Mouse (Mus musculus) heart, adult 2 months (tissue): Measurements from ENCODE around the gene Ttc16.

Source experiments
- CTCF ChIP-seq: fragments of 200-600 bp; IDR thresholded peaks from 2 replicates; pipeline ENCODE4 v1.8.1; 2022; ENCODE audit warnings: antibody characterized with exemption, mild to moderate bottlenecking, moderate library complexity
- POLR2A ChIP-seq: fragments of 200-500 bp; IDR thresholded peaks from 2 replicates; pipeline ENCODE4 v1.6.1; 2011; ENCODE audit warnings: mild to moderate bottlenecking, low read depth, low read length, control low read depth; ENCODE audit not compliant: insufficient read depth

GRCm38 (mm10) chr2:32722046-32722445 is 53.4 kb downstream of the Ttc16 start:
- no peak for TF ChIP-seq CTCF
- TF ChIP-seq POLR2A, result no peak
